Comparison of ENCODE assay signal across 8 mouse cellular contexts in the genomic region with DNA sequence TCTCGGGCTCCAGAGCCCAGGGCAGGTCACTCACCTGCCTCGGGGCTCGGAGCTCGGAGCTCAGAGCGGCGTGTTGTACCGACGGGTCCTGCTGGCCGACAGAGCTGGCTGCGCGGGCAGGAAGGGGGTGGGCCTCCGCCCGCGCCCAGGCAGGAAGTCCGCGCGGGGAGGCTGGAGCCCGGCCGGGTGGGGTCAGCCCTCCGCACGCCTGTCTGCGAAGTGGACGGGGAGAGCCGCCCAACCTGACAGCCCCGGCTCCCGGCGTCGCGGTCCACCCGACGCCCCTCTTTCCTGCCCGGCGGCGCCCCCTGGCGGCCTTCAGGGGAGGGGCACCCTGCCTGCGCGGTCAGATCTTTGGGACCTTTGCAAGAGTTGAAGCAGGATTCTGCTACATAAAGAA. TPM values are rescaled to one million over a fixed set of nuclear protein-coding genes. Genes with fewer than 3 reads are reported as not detected.
A peak's percentile ranks its signal among the peaks of the same experiment; 100 is the strongest.
DNase-seq lines count a peak whose midpoint lies in the region; ATAC-seq lines count a peak whose summit lies in the region.

No protein-coding gene starts in this region.

- DNase-seq in adrenal gland, adult 18-20 months (ENCODE audit: low spot score in 2 of 2): peak; percentile 81 to 89
- DNase-seq in forebrain, embryonic 11.5 days (ENCODE audit: low spot score): peak; percentile 88
- peak; percentile 92 to 94 for DNase-seq in heart, postnatal 14 days
- DNase-seq in kidney, postnatal 4 days: peak; percentile 92 to 95
- peak; percentile 89 for DNase-seq in lung, postnatal 25 days (ENCODE audit: low spot score)
- peak; percentile 81 for DNase-seq in retina, embryonic 14.5 days (ENCODE audit: low spot score)
- peak; percentile 71 for DNase-seq in urinary bladder, adult 18-20 months (ENCODE audit: low spot score in 2 of 2)

- no peak overlapping the region for H3K27ac ChIP-seq in forebrain, embryonic 11.5 days (ENCODE audit: low read depth, low read length)

- H3K4me3 ChIP-seq in forebrain, embryonic 11.5 days (ENCODE audit: low read depth, low read length): peak overlapping the region; percentile 26

- peak overlapping the region; percentile 37 for H3K9ac ChIP-seq in forebrain, embryonic 11.5 days (ENCODE audit: low read length)

- no peaks in the 10 kb centered on the region for H3K36me3 ChIP-seq in forebrain, embryonic 11.5 days (ENCODE audit: control insufficient read depth, insufficient read depth, low read length)

- H3K9me3 ChIP-seq in forebrain, embryonic 11.5 days (ENCODE audit: control insufficient read depth, low read length): no peaks in the 10 kb centered on the region

- peak overlapping the region; percentile 45; the same call in 1 of the 2 replicates for H3K4me2 ChIP-seq in forebrain, embryonic 11.5 days (ENCODE audit: low read depth, low read length, severe bottlenecking)

- intact Hi-C loops in heart, postnatal 14 days (cut with DNase I): no loop called here

- WGBS in forebrain, embryonic 11.5 days: 3% methylated on average over 35 of the region's 37 CpGs

- peaks cover 11% of the 10 kb centered on the region; the same call in 1 of the 2 replicates for H3K27me3 ChIP-seq in forebrain, embryonic 11.5 days (ENCODE audit: control insufficient read depth, insufficient read depth, low read length)

- H3K4me1 ChIP-seq in forebrain, embryonic 11.5 days (replicated peaks; ENCODE audit: control insufficient read depth, insufficient read depth, low read length): peaks cover 7% of the 10 kb centered on the region; the same call in 1 of the 2 replicates

- ATAC-seq in CD4-positive, CD25-positive, alpha-beta regulatory T cell, adult 4 months: peak; percentile 35
- ATAC-seq in forebrain, embryonic 11.5 days (replicated peaks; ENCODE audit: low FRiP score): no peak

RNA-seq across cellular contexts. Expression of gene Lrrc71, which starts 20.4 kb away (rescaled TPM):
- 1 to 10 TPM; 1.3 to 1.8 TPM for polyA plus RNA-seq in CD4-positive, CD25-positive, alpha-beta regulatory T cell, adult 4 months (2017; shearing (Covaris generic))
- under 1 TPM; 0.38 to 0.63 TPM for total RNA-seq in adrenal gland, adult 18-20 months (2021)
- 0.24 and 0.55 TPM in 2 replicates for polyA plus RNA-seq in forebrain, embryonic 11.5 days (2014; fragmentation: Nextera tagmentation; extraction: Ambion mirVana)
- total RNA-seq in heart, postnatal 14 days (2021): under 1 TPM; 0.44 to 0.48 TPM

RNA-seq across cellular contexts. Expression of gene Ntrk1, which starts 26.1 kb away (rescaled TPM):
- polyA plus RNA-seq in CD4-positive, CD25-positive, alpha-beta regulatory T cell, adult 4 months (2017; shearing (Covaris generic)): not detected
- total RNA-seq in adrenal gland, adult 18-20 months (2021): 10 to 100 TPM in 1 of 2 experiments, 1 to 10 TPM in 1; 7.1 to 12.5 TPM
- 0.16 and 0.45 TPM in 2 replicates for polyA plus RNA-seq in forebrain, embryonic 11.5 days (2014; fragmentation: Nextera tagmentation; extraction: Ambion mirVana)
- total RNA-seq in heart, postnatal 14 days (2021): under 1 TPM; 0.29 to 0.31 TPM

RNA-seq across cellular contexts. Expression of gene Insrr, which starts 27.9 kb away (rescaled TPM):
- 1 to 10 TPM in 1 of 2 experiments, under 1 TPM in 1; 0.17 to 1.6 TPM for polyA plus RNA-seq in CD4-positive, CD25-positive, alpha-beta regulatory T cell, adult 4 months (2017; shearing (Covaris generic))
- total RNA-seq in adrenal gland, adult 18-20 months (2021): 1 to 10 TPM in 1 of 2 experiments, under 1 TPM in 1; 0.76 to 1.2 TPM
- 0.32 and 0.33 TPM in 2 replicates for polyA plus RNA-seq in forebrain, embryonic 11.5 days (2014; fragmentation: Nextera tagmentation; extraction: Ambion mirVana)
- total RNA-seq in heart, postnatal 14 days (2021): under 1 TPM; 0.24 TPM

RNA-seq across cellular contexts. Expression of gene Pear1, which starts 55.3 kb away (rescaled TPM):
- 10 to 100 TPM; 57.3 to 93.7 TPM for polyA plus RNA-seq in CD4-positive, CD25-positive, alpha-beta regulatory T cell, adult 4 months (2017; shearing (Covaris generic))
- 10 to 100 TPM; 20.0 to 20.8 TPM for total RNA-seq in adrenal gland, adult 18-20 months (2021)
- polyA plus RNA-seq in forebrain, embryonic 11.5 days (2014; fragmentation: Nextera tagmentation; extraction: Ambion mirVana): 8.2 and 8.6 TPM in 2 replicates
- 10 to 100 TPM; 25.5 to 32.4 TPM for total RNA-seq in heart, postnatal 14 days (2021)

Comparison
In these comparisons a context has a peak if more than half of its experiments do, and no peak if none do; other contexts are left out.
1. RNA of gene Ntrk1, which starts 26.1 kb away (total RNA-seq): 7.1 to 12.5 TPM in adrenal gland, adult 18-20 months; 0.29 to 0.31 TPM in heart, postnatal 14 days; every median in the first group is over 4 times any median in the second.
2. Peak in every context shown above with its lines, with median percentiles within 50 percentile points of each other: DNase-seq.